Mouse (Mus musculus) ES-E14 (cell line): ENCODE measurements at regions not wholly inside any gene's neighbourhood (a gene's known extent, or its start where the extent isn't known, plus 50 kb on each side); places are given as distances from the start of the nearest gene placed in this dataset.

Experiments
- CHD2 ChIP-seq: IDR thresholded peaks from 2 replicates; pipeline ENCODE4 v1.6.1; 2014; ENCODE audit warnings: mild to moderate bottlenecking, low read depth, low read length, inconsistent platforms
- HCFC1 ChIP-seq: IDR thresholded peaks from 2 replicates; pipeline ENCODE4 v1.6.1; 2012; ENCODE audit warnings: low read length, inconsistent platforms, borderline replicate concordance; ENCODE audit not compliant: insufficient read depth
- MAFK ChIP-seq: IDR thresholded peaks from 2 replicates; pipeline ENCODE4 v1.6.1; 2014; ENCODE audit warnings: mild to moderate bottlenecking, low read depth, low read length, inconsistent platforms; ENCODE audit not compliant: insufficient read depth
- ZC3H11A ChIP-seq: IDR thresholded peaks from 2 replicates; pipeline ENCODE4 v1.6.1; 2012; ENCODE audit warnings: low read depth, mild to moderate bottlenecking, inconsistent platforms, low read length, borderline replicate concordance
- ZNF384 ChIP-seq: IDR thresholded peaks from 2 replicates; pipeline ENCODE4 v1.6.1; 2012; ENCODE audit warnings: low read depth, low read length, inconsistent platforms

DNA sequence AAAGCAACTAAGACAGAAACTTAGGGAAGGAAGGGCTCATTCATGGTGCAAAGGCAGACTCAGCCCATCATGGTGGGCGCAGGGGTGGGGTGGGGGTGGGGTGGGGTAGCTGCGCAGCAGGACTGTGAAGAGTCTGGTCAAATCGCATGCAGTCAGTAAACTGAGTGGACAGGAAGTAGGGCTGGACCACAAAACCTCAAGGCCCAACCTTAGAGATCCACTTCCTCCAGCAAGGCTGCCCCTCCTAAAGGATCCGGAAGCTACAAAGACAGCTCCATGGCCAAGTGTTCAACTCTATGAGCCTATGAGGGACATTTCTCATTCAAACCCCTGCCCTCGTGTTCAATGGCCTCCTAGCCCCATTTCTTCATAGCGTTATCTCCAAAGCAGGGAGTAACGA is 292.6 kb upstream of the Stt3b start:
- TF ChIP-seq ZNF384 (no peak), HCFC1 (no peak), ZC3H11A (no peak), CHD2 (no peak), MAFK (no peak)
